Mouse (Mus musculus) gastrocnemius, adult 2 months (tissue): ENCODE measurements around the gene Bach2. TPM values are rescaled to one million over a fixed set of nuclear protein-coding genes. Genes with fewer than 3 reads are reported as not detected.
A peak's percentile ranks its signal among the peaks of the same experiment; 100 is the strongest.

Experiments
- DNase-seq: peaks from one replicate; pipeline ENCODE4 v3.0.0; 2022
- H3K27ac ChIP-seq: fragments of 200-600 bp; 2 replicates; pipeline ENCODE4 v1.8.1; 2022; ENCODE audit warnings: mild to moderate bottlenecking
- H3K4me3 ChIP-seq: fragments of 200-600 bp; 2 replicates; pipeline ENCODE4 v1.8.1; 2022; ENCODE audit warnings: mild to moderate bottlenecking, moderate library complexity
- CTCF ChIP-seq: fragments of 200-600 bp; IDR thresholded peaks from 2 replicates; pipeline ENCODE4 v1.8.1; 2022; ENCODE audit warnings: antibody characterized with exemption, mild to moderate bottlenecking, moderate library complexity
- intact Hi-C: fragments of 180-260 bp; cut with DNase I; formaldehyde crosslinking; loops from one replicate; pipeline ENCODE4 v1.15.1; 2025
- total RNA-seq, 2 experiments: library from RNA; stranded (reverse); gene quantifications; 2 replicates each; pipeline ENCODE4 v1.2.3; 2021

The Bach2 gene
- total RNA-seq, 2 experiments from 2014 or later = 2.3 to 4.3 TPM

GRCm38 (mm10) chr4:32564416-32564815 is 325.8 kb downstream of the Bach2 start:
- Histone ChIP-seq H3K27ac (no peak overlapping the region), H3K4me3 (no peak overlapping the region)
- intact Hi-C loops = no loop called here
- no peak for TF ChIP-seq CTCF
- no peak for DNase-seq

GRCm38 (mm10) chr4:32564918-32565317 is 326.3 kb downstream of the Bach2 start:
- no peak for DNase-seq
- Histone ChIP-seq H3K4me3 (no peak overlapping the region), H3K27ac (no peak overlapping the region; the same call in 1 of the 2 replicates)
- intact Hi-C loops = no loop called here
- no peak for TF ChIP-seq CTCF

GRCm38 (mm10) chr4:32569054-32569453 is 330.4 kb downstream of the Bach2 start:
- TF ChIP-seq CTCF = no peak
- no peak overlapping the region for H3K4me3 ChIP-seq
- no peak for DNase-seq
- intact Hi-C loops = no loop called here
- H3K27ac ChIP-seq = no peak overlapping the region; the same call in 1 of the 2 replicates

GRCm38 (mm10) chr4:32569995-32570938 is 331.7 kb downstream of the Bach2 start:
- intact Hi-C loops = loop anchor here (5.0 kb wide), 1 partner anchor 418 kb away; no protein-coding TSS in a partner anchor
- H3K4me3 ChIP-seq = no peak overlapping the region
- peak; percentile 42 for DNase-seq
- TF ChIP-seq CTCF = no peak
- H3K27ac ChIP-seq = peak overlapping the region; percentile 63

- intact Hi-C loops = loop anchor here (5.0 kb wide), 1 partner anchor 419 kb away; no protein-coding TSS in a partner anchor
- Histone ChIP-seq H3K4me3 (no peak overlapping the region), H3K27ac (no peak overlapping the region)
- no peak for DNase-seq
- no peak for TF ChIP-seq CTCF
Measured at GRCm38 (mm10) chr4:32570939-32571317, 332.3 kb downstream of the Bach2 start.

DNA sequence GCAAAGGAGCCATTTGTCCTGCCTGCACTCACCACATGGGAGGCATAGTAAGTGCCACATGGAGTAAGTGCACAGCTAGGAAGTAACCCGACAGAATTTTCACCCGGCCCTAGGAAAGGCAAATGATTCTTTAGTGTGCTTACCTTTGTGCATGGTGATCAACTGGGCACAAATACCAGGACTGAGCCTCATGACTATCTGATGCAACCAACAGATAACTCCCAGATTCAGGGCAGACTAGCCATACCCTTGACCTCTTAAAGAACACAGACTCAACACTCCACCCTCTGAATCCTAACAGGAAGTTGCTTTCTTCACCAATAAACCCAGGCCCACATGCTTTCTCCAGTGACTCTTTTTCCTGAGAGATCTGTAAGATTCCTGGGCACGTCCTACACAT is 332.8 kb downstream of the Bach2 start:
- DNase-seq = no peak
- Histone ChIP-seq H3K27ac (no peak overlapping the region), H3K4me3 (no peak overlapping the region)
- TF ChIP-seq CTCF = no peak
- intact Hi-C loops = loop anchor here (5.0 kb wide), 1 partner anchor 419 kb away; no protein-coding TSS in a partner anchor

DNA sequence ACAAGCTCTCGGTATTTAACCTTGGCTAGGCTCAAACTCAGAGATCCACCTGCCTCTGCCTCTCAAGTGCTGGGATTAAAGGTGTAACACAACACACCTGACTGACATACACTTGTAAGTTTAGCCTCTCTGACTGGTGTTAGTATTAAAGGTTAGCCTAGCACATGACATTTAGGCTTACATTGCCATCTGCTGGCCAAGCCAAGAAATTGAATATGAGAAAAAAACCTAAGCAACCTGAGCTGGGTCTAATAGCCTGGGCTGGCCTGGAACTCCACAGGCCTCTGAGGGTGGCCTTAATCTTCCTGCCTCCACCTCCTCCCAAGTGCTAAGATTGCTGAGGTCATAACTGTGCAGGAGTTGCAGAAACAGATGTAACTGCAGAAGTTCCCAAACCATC is 333.5 kb downstream of the Bach2 start:
- TF ChIP-seq CTCF = peak; percentile 73
- Histone ChIP-seq H3K27ac (0 out of 2 replicates have a peak overlapping the region, but pooled peaks have one; percentile 20), H3K4me3 (no peak overlapping the region)
- intact Hi-C loops = loop anchor here (5.0 kb wide), 1 partner anchor 420 kb away; no protein-coding TSS in a partner anchor
- DNase-seq = peak; percentile 58

DNA sequence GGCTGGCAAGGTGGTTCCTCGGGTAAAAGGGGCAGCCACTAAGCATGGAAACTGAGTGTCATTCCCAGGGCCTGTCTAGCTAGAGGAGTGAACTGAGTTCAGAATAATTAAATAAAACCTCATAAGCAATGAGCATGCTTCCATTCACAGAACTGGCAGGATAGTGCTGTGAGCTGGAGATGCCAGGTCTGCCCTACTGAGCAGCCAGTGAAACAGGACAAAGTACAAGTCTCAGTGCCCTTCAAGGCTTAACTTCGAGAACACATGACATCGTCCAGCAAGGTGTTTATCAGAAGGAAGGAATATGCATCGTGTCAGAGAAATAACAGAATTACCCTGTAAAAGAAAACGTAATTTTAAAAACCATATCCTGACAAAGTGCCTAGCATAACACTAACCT is 335.0 kb downstream of the Bach2 start:
- Histone ChIP-seq H3K4me3 (no peak overlapping the region), H3K27ac (no peak overlapping the region; the same call in 1 of the 2 replicates)
- no peak for TF ChIP-seq CTCF
- intact Hi-C loops = loop anchor here (1.0 to 5.0 kb wide), 2 partner anchors 421 to 518 kb away; no protein-coding TSS in a partner anchor
- no peak for DNase-seq

- TF ChIP-seq CTCF = peak; percentile 28
- Histone ChIP-seq H3K4me3 (no peak overlapping the region), H3K27ac (no peak overlapping the region)
- DNase-seq = no peak
- intact Hi-C loops = loop anchor here (5.0 kb wide), 1 partner anchor 422 kb away; no protein-coding TSS in a partner anchor
Measured at GRCm38 (mm10) chr4:32574604-32575003, 336.0 kb downstream of the Bach2 start.

DNA sequence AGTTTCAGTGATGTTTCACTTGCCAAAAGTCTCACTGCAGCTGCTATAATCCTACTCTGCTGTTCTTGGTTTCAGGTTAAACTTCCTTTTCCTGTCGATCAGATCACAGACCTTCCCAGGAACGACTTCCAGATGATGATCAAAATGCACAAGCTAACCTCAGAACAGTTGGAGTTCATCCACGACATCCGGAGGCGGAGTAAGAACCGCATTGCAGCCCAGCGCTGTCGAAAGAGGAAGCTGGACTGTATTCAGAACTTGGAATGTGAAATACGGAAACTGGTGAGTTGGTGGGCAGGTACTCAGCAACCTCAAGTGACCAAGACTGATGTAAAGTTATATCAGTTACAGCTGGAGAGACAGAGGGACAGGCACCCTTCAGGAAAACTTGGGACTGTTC is 336.6 kb downstream of the Bach2 start:
- intact Hi-C loops = no loop called here
- DNase-seq = no peak
- no peak for TF ChIP-seq CTCF
- Histone ChIP-seq H3K4me3 (no peak overlapping the region), H3K27ac (no peak overlapping the region)

- intact Hi-C loops = no loop called here
- no peak for DNase-seq
- no peak for TF ChIP-seq CTCF
- Histone ChIP-seq H3K27ac (no peak overlapping the region), H3K4me3 (no peak overlapping the region)
Measured at GRCm38 (mm10) chr4:32579850-32580249, 341.2 kb downstream of the Bach2 start.

DNA sequence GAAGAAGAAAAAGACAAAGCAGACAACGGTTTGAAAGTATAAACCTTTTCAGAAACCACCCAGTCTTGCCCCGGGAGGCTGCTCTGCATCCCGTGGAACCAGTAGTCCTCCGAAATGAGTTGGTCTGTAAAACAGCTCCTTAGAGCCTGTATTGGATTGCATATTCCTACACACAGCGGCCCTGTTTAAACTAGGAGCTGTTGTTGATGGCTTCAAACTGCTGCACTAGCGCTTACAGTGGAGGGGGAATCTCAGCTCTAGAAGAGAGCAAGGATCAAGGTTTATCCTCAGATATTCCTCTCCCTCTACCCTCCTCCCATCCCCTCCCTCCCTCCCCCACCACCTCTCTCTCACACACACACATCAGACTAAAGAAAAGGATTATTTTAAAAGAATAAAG is 345.6 kb downstream of the Bach2 start:
- TF ChIP-seq CTCF = no peak
- no peak overlapping the region for H3K4me3 ChIP-seq
- DNase-seq = no peak
- intact Hi-C loops = no loop called here
- H3K27ac ChIP-seq = no peak overlapping the region

GRCm38 (mm10) chr4:32586596-32586995 is 348.0 kb downstream of the Bach2 start:
- intact Hi-C loops = loop anchor here (2.0 kb wide), 1 partner anchor 532 kb away; no protein-coding TSS in a partner anchor
- DNase-seq = peak; percentile 62
- TF ChIP-seq CTCF = peak; percentile 76
- Histone ChIP-seq H3K27ac (no peak overlapping the region), H3K4me3 (no peak overlapping the region)
